ENCODE assay signal across 8 mouse cellular contexts in genomic region chr12:70975406-70975805, GRCm38 (mm10). TPM values are rescaled to one million over a fixed set of nuclear protein-coding genes. Genes with fewer than 3 reads are reported as not detected.
DNase-seq lines count a peak whose midpoint lies in the region; ATAC-seq and TF ChIP-seq lines count a peak whose summit lies in the region.

No protein-coding gene starts in this region.

- no peak for ATAC-seq in kidney, postnatal 0 days (replicated peaks; ENCODE audit: low FRiP score, low read depth)
- ATAC-seq in heart, embryonic 16.5 days (replicated peaks; ENCODE audit: extremely low read depth, insufficient read depth, low FRiP score) = no peak
- ATAC-seq in megakaryocyte-erythroid progenitor cell, adult 5-6 weeks (replicated peaks; ENCODE audit: low FRiP score, low TSS enrichment, poor library complexity, severe bottlenecking) = no peak

- peak overlapping the region; percentile 100 for H3K27ac ChIP-seq in kidney, postnatal 0 days
- H3K27ac ChIP-seq in heart, embryonic 16.5 days (ENCODE audit: low read length) = peak overlapping the region; percentile 96
- peak overlapping the region; percentile 98 for H3K27ac ChIP-seq in midbrain, embryonic 10.5 days (replicated peaks)

- H3K4me3 ChIP-seq in kidney, postnatal 0 days (replicated peaks; ENCODE audit: low read depth, low read length) = peak overlapping the region; percentile 97
- peak overlapping the region; percentile 76 for H3K4me3 ChIP-seq in heart, embryonic 16.5 days (ENCODE audit: low read length)
- H3K4me3 ChIP-seq in midbrain, embryonic 10.5 days = peak overlapping the region; percentile 97

- no peaks in the 10 kb centered on the region for H3K27me3 ChIP-seq in kidney, postnatal 0 days (ENCODE audit: insufficient read depth, low read length)
- H3K27me3 ChIP-seq in heart, embryonic 16.5 days (ENCODE audit: control insufficient read depth, insufficient read depth, low read length) = no peaks in the 10 kb centered on the region
- H3K27me3 ChIP-seq in midbrain, embryonic 10.5 days (ENCODE audit: low read depth, poor library complexity, severe bottlenecking) = no peaks in the 10 kb centered on the region

- 22% methylated on average over 10 of the region's 10 CpGs for WGBS in kidney, postnatal 0 days
- WGBS in heart, embryonic 16.5 days = 22% methylated on average over 10 of the region's 10 CpGs
- 29% methylated on average over 10 of the region's 10 CpGs for WGBS in midbrain, embryonic 10.5 days

- no peak for TF ChIP-seq CTCF in kidney, postnatal 0 days (IDR thresholded peaks at IDR 0.05; ENCODE audit: low read depth)

- peak overlapping the region; percentile 98 for H3K9ac ChIP-seq in kidney, postnatal 0 days (ENCODE audit: low read depth, low read length)
- peak overlapping the region; percentile 97 for H3K9ac ChIP-seq in heart, embryonic 16.5 days (ENCODE audit: low read length)

- no peaks in the 10 kb centered on the region for H3K9me3 ChIP-seq in kidney, postnatal 0 days (replicated peaks; ENCODE audit: low read length)
- no peaks in the 10 kb centered on the region for H3K9me3 ChIP-seq in heart, embryonic 16.5 days (replicated peaks; ENCODE audit: control insufficient read depth, low read length)
- no peaks in the 10 kb centered on the region for H3K9me3 ChIP-seq in midbrain, embryonic 10.5 days (replicated peaks)

- peak overlapping the region; percentile 57 for H3K4me2 ChIP-seq in kidney, postnatal 0 days (ENCODE audit: low read length)
- peak overlapping the region; percentile 82 for H3K4me2 ChIP-seq in heart, embryonic 16.5 days (ENCODE audit: low read depth, low read length)

- peaks cover 13% of the 10 kb centered on the region; the same call in 1 of the 2 replicates for H3K36me3 ChIP-seq in kidney, postnatal 0 days (ENCODE audit: insufficient read depth, low read length)
- peaks cover 2% of the 10 kb centered on the region; the same call in 1 of the 2 replicates for H3K36me3 ChIP-seq in heart, embryonic 16.5 days (ENCODE audit: control insufficient read depth, insufficient read depth)
- H3K36me3 ChIP-seq in midbrain, embryonic 10.5 days = peaks cover 27% of the 10 kb centered on the region

- DNase-seq in kidney, postnatal 0 days (ENCODE audit: low spot score) = no peak
- no peak for DNase-seq in kidney, adult 8-10 months
- DNase-seq in adipocyte (ENCODE audit: low spot score) = peak; percentile 44
- no peak for DNase-seq in midbrain, embryonic 10.5 days (ENCODE audit: low spot score)
- DNase-seq in ovary, adult 18-20 months (ENCODE audit: low spot score) = no peak
- DNase-seq in adrenal gland, adult (ENCODE audit: inconsistent age in 2 of 2, low spot score in 1 of 2) = no peak

- peaks cover 8% of the 10 kb centered on the region for H3K4me1 ChIP-seq in kidney, postnatal 0 days (replicated peaks; ENCODE audit: insufficient read depth, low read length)
- peaks cover 12% of the 10 kb centered on the region for H3K4me1 ChIP-seq in heart, embryonic 16.5 days (ENCODE audit: control insufficient read depth, insufficient read depth, low read length)
- H3K4me1 ChIP-seq in midbrain, embryonic 10.5 days = peaks cover 13% of the 10 kb centered on the region

RNA-seq across cellular contexts. Expression of gene Psma3, which starts 1.0 kb away (rescaled TPM):
- 606 and 634 TPM in 2 replicates for polyA plus RNA-seq in kidney, postnatal 0 days (2015; fragmentation: Nextera tagmentation; extraction: Ambion mirVana)
- 433 and 454 TPM in 2 replicates for polyA plus RNA-seq in heart, embryonic 16.5 days (2015; fragmentation: Nextera tagmentation; extraction: Ambion mirVana)
- 620 and 680 TPM in 2 replicates for polyA plus RNA-seq in midbrain, embryonic 10.5 days (2016; fragmentation: Nextera tagmentation; extraction: Ambion mirVana)
- total RNA-seq in megakaryocyte-erythroid progenitor cell, adult 5-6 weeks (2014; fragmentation: Nextera tagmentation) = 335 and 399 TPM in 2 replicates
- total RNA-seq in megakaryocyte-erythroid progenitor cell, adult 5-6 weeks (2017) = 428 and 450 TPM in 2 replicates

RNA-seq across cellular contexts. Expression of gene Actr10, which starts 37.7 kb away (rescaled TPM):
- 269 and 280 TPM in 2 replicates for polyA plus RNA-seq in kidney, postnatal 0 days (2015; fragmentation: Nextera tagmentation; extraction: Ambion mirVana)
- polyA plus RNA-seq in heart, embryonic 16.5 days (2015; fragmentation: Nextera tagmentation; extraction: Ambion mirVana) = 184 and 186 TPM in 2 replicates
- polyA plus RNA-seq in midbrain, embryonic 10.5 days (2016; fragmentation: Nextera tagmentation; extraction: Ambion mirVana) = 225 and 228 TPM in 2 replicates
- total RNA-seq in megakaryocyte-erythroid progenitor cell, adult 5-6 weeks (2014; fragmentation: Nextera tagmentation) = 52.7 and 85.1 TPM in 2 replicates
- 54.8 and 65.0 TPM in 2 replicates for total RNA-seq in megakaryocyte-erythroid progenitor cell, adult 5-6 weeks (2017)

RNA-seq across cellular contexts. Expression of gene Arid4a, which starts 40.4 kb away (rescaled TPM):
- 32.4 and 32.6 TPM in 2 replicates for polyA plus RNA-seq in kidney, postnatal 0 days (2015; fragmentation: Nextera tagmentation; extraction: Ambion mirVana)
- polyA plus RNA-seq in heart, embryonic 16.5 days (2015; fragmentation: Nextera tagmentation; extraction: Ambion mirVana) = 27.9 and 29.3 TPM in 2 replicates
- polyA plus RNA-seq in midbrain, embryonic 10.5 days (2016; fragmentation: Nextera tagmentation; extraction: Ambion mirVana) = 25.5 and 26.6 TPM in 2 replicates
- total RNA-seq in megakaryocyte-erythroid progenitor cell, adult 5-6 weeks (2014; fragmentation: Nextera tagmentation) = 23.4 and 36.3 TPM in 2 replicates
- 58.0 and 58.9 TPM in 2 replicates for total RNA-seq in megakaryocyte-erythroid progenitor cell, adult 5-6 weeks (2017)
